In the genomic region with DNA sequence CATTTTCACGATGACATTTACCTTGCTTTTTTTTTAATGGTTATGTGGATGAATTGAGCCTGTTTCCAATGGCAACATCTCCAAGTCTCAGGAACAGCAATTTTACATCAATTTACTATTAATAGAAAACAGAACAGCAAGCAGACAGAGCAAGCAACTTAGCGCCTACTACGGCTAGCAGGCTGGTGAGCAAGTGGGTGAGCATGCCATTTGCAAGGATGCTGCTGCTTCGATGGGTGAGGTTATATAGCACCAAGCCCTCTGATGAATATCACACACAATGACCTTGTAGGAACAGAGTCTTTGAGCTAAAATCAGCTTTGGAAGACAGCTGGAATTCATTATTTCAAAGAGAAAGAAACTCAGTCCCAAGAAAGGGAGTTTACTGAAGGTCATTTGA, we compare ENCODE assay signal across 21 mouse cellular contexts. TPM values are rescaled to one million over a fixed set of nuclear protein-coding genes. Genes with fewer than 3 reads are reported as not detected.
DNase-seq lines count a peak whose midpoint lies in the region; ATAC-seq and TF ChIP-seq lines count a peak whose summit lies in the region.
"Had no signal": no experiment of that assay in that cellular context is flagged by ENCODE, and none has a peak within 500 bp of the region (broad histone marks: within the 10 kb centered on the region; RNA-seq: fewer than 3 reads in every experiment).

No protein-coding gene starts in this region.

- no peak overlapping the region for H3K4me2 ChIP-seq in forebrain, embryonic 14.5 days (ENCODE audit: low read length)
- no peak overlapping the region for H3K4me2 ChIP-seq in forebrain, embryonic 13.5 days
- H3K4me2 ChIP-seq: heart, embryonic 13.5 days; intestine, embryonic 15.5 days; liver, embryonic 13.5 days; midbrain, embryonic 12.5 days; neural tube, embryonic 12.5 days had no signal

- ATAC-seq in forebrain, embryonic 14.5 days = no peak
- no peak for ATAC-seq in forebrain, embryonic 13.5 days
- ATAC-seq: intestine, embryonic 15.5 days; lung, postnatal 0 days had no signal

- H3K9ac ChIP-seq in forebrain, embryonic 14.5 days (ENCODE audit: low read length) = no peak overlapping the region
- H3K9ac ChIP-seq in forebrain, embryonic 13.5 days = no peak overlapping the region
- H3K9ac ChIP-seq: heart, embryonic 13.5 days; intestine, embryonic 15.5 days; liver, embryonic 13.5 days; midbrain, embryonic 12.5 days; neural tube, embryonic 12.5 days had no signal

- no peak for TF ChIP-seq POLR2A in testis, adult 2 months (IDR thresholded peaks at IDR 0.05; ENCODE audit: control insufficient read depth, low read depth, low read length)

- H3K4me1 ChIP-seq in forebrain, embryonic 14.5 days (ENCODE audit: control insufficient read depth, insufficient read depth, low read length) = 0 out of 2 replicates have a peak, but pooled peaks cover 5% of the 10 kb centered on the region
- H3K4me1 ChIP-seq in forebrain, embryonic 13.5 days = peaks cover 8% of the 10 kb centered on the region
- no peaks in the 10 kb centered on the region for H3K4me1 ChIP-seq in testis, adult 2 months (ENCODE audit: control insufficient read depth, insufficient read depth, low read length)
- H3K4me1 ChIP-seq: liver, embryonic 13.5 days had no signal

- WGBS in forebrain, embryonic 14.5 days = 86% methylated on average over 4 of the region's 4 CpGs
- WGBS in forebrain, embryonic 13.5 days = 80% methylated on average over 4 of the region's 4 CpGs

- TF ChIP-seq CTCF in layer of hippocampus, adult 2 months (conservative IDR thresholded peaks at IDR 0.05) = no peak
- TF ChIP-seq CTCF in testis, adult 2 months (IDR thresholded peaks at IDR 0.05; ENCODE audit: control insufficient read depth, insufficient read depth, insufficient replicate concordance, low read depth, low read length) = no peak

- no peaks in the 10 kb centered on the region for H3K36me3 ChIP-seq in forebrain, embryonic 14.5 days (ENCODE audit: control insufficient read depth, insufficient read depth, low read length)
- H3K36me3 ChIP-seq in forebrain, embryonic 13.5 days (ENCODE audit: poor library complexity, severe bottlenecking) = no peaks in the 10 kb centered on the region
- H3K36me3 ChIP-seq in testis, adult 2 months (ENCODE audit: control insufficient read depth, insufficient read depth, low read length) = no peaks in the 10 kb centered on the region
- H3K36me3 ChIP-seq: heart, embryonic 13.5 days; intestine, embryonic 15.5 days; liver, embryonic 13.5 days; midbrain, embryonic 12.5 days; neural tube, embryonic 12.5 days had no signal

- H3K27ac ChIP-seq in forebrain, embryonic 14.5 days (ENCODE audit: low read depth, low read length) = no peak overlapping the region
- H3K27ac ChIP-seq in forebrain, embryonic 13.5 days = no peak overlapping the region; the same call in 1 of the 2 replicates
- H3K27ac ChIP-seq in layer of hippocampus, adult 2 months = peak overlapping the region; percentile 28; the same call in 1 of the 2 replicates
- H3K27ac ChIP-seq in testis, adult 2 months (ENCODE audit: control insufficient read depth, insufficient read depth, low read depth, low read length) = peak overlapping the region; percentile 62; the same call in 1 of the 2 replicates
- H3K27ac ChIP-seq: heart, embryonic 13.5 days; intestine, embryonic 15.5 days; liver, embryonic 13.5 days; midbrain, embryonic 12.5 days; neural tube, embryonic 12.5 days had no signal

- H3K9me3 ChIP-seq in forebrain, embryonic 14.5 days (replicated peaks; ENCODE audit: control insufficient read depth, low read length) = no peaks in the 10 kb centered on the region
- no peaks in the 10 kb centered on the region for H3K9me3 ChIP-seq in forebrain, embryonic 13.5 days (replicated peaks)
- H3K9me3 ChIP-seq: heart, embryonic 13.5 days; intestine, embryonic 15.5 days; liver, embryonic 13.5 days; midbrain, embryonic 12.5 days; neural tube, embryonic 12.5 days had no signal

- no peak overlapping the region for H3K4me3 ChIP-seq in forebrain, embryonic 14.5 days (ENCODE audit: low read depth, low read length)
- no peak overlapping the region for H3K4me3 ChIP-seq in forebrain, embryonic 13.5 days
- no peak overlapping the region for H3K4me3 ChIP-seq in layer of hippocampus, adult 2 months
- no peak overlapping the region for H3K4me3 ChIP-seq in testis, adult 2 months (ENCODE audit: control insufficient read depth, low read depth, low read length)
- H3K4me3 ChIP-seq: erythroblast, embryonic 14.5 days; heart, embryonic 13.5 days; intestine, embryonic 15.5 days; liver, embryonic 13.5 days; midbrain, embryonic 12.5 days; neural tube, embryonic 12.5 days had no signal

- DNase-seq in forebrain, embryonic 14.5 days (ENCODE audit: low spot score) = peak; percentile 33
- no peak for DNase-seq in layer of hippocampus, adult 2 months (ENCODE audit: low spot score in 2 of 2)
- no peak for DNase-seq in layer of hippocampus, postnatal 10 days (ENCODE audit: low spot score in 2 of 2)
- no peak for DNase-seq in testis, postnatal 10 days (ENCODE audit: low spot score)
- DNase-seq in cerebellum, adult 9-11 months = no peak
- no peak for DNase-seq in cerebellum, postnatal 10 days
- DNase-seq: B cell, adult 2 months; cerebellum, postnatal 14 days; gastrocnemius, postnatal 14 days; kidney, postnatal 14 days; liver, embryonic 13.5 days; spleen, adult 18-20 months had no signal

- no peaks in the 10 kb centered on the region for H3K27me3 ChIP-seq in forebrain, embryonic 14.5 days (replicated peaks; ENCODE audit: control insufficient read depth, insufficient read depth, low read length)
- H3K27me3 ChIP-seq in forebrain, embryonic 13.5 days = no peaks in the 10 kb centered on the region
- no peaks in the 10 kb centered on the region for H3K27me3 ChIP-seq in testis, adult 2 months (ENCODE audit: control insufficient read depth, insufficient read depth, low read length)
- H3K27me3 ChIP-seq: heart, embryonic 13.5 days; intestine, embryonic 15.5 days; liver, embryonic 13.5 days; midbrain, embryonic 12.5 days; neural tube, embryonic 12.5 days had no signal

RNA-seq across cellular contexts. Expression of a gene that starts 43.0 kb away (rescaled TPM):
- 2.6 and 3.0 TPM in 2 replicates for polyA plus RNA-seq in forebrain, embryonic 14.5 days (2014; fragmentation: Nextera tagmentation; extraction: Ambion mirVana)
- 2.4 and 2.8 TPM in 2 replicates for polyA plus RNA-seq in forebrain, embryonic 13.5 days (2015; fragmentation: Nextera tagmentation; extraction: Ambion mirVana)
- total RNA-seq in layer of hippocampus, adult 2 months (2021) = 100 to 1,000 TPM; 399 to 401 TPM
- 100 to 1,000 TPM; 137 to 139 TPM for total RNA-seq in layer of hippocampus, postnatal 10 days (2021)
- 13.4 and 18.2 TPM in 2 replicates for polyA plus RNA-seq in testis, adult 2 months (2012; rRNA removed)
- total RNA-seq: hematopoietic stem cell, adult 5-6 weeks had no signal
- polyA plus RNA-seq: erythroblast, embryonic 14.5 days had no signal

Comparison
In these comparisons a context has a peak if more than half of its experiments do, and no peak if none do; other contexts are left out.
1. H3K27ac ChIP-seq: peak in layer of hippocampus, adult 2 months (single experiment) and testis, adult 2 months (single experiment); none in forebrain, embryonic 14.5 days (single experiment) and forebrain, embryonic 13.5 days (single experiment).